Mouse (Mus musculus): ENCODE results near the gene Gadd45gip1.

Gadd45gip1 gene

DNA sequence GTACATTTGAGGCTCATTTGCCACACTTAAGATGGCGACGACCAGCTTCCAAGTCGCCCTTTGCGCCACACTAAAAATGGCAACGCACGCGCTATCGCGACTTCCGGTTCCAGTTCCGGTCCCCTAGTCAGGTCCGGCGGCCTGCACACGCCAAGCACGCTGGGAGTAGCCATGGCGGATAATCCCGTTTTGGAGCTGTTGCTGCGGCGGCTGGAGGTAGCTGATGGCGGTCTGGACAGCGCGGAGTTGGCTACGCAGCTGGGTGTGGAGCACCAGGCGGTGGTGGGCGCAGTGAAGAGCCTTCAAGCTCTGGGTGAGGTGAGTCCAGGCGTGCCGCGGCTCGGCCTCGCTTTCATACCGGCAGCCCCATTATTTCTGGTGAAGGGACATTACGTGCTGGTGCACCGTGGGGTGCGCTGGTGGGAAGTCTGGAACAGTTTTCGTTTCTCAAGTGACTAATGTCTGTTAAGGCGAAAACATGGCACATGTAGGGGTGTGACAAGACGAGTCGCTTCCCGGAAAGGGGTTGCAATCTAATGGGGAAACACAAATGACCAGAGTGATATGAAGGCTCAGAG, 25.6 kb downstream of the Gadd45gip1 start, which contains the start of gene Farsa:
Gene Farsa (plus strand): TSS at position 126 of the 578 bp plus-strand sequence.
- peak; percentile 96 for DNase-seq

- DNase-seq: peak; percentile 90
Measured at GRCm38 (mm10) chr8:84871376-84872308, 40.3 kb downstream of the Gadd45gip1 start, which contains the start of gene Syce2. Syce2 (plus strand) TSS chr8:84872111.

DNA sequence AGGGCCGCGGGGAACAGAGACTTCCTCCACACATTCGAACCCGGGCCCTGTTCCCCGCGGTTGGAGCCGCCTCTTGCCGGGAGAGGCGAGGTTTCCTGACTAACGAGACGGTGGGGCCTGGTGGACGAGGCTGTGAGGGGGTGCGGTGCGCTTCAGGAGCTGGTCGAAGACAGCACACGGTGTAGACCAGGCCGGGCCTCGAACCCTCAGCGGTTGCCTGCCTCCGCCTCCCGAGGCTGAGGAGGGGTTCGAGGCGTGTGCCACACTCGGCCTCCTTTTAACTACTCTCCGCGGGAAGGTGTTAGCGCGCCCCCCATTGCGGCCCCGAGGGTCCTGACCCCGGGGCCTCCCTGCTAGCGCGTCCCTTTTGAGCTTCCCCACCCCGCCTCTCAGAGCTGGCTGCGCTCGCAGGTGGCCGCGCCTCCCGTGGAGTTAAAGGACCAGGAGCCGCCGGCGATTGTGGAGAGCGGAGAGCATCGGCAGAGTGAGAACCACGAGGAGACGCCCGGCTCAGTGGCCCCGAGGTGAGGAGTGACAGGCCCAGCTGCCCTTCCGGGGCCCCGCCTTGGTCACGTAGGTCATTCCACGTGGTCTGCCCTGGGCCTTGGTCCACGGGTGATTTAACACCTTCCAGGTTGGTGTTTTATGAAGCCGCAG, 41.1 kb downstream of the Gadd45gip1 start:
- DNase-seq: peak; percentile 38

DNA sequence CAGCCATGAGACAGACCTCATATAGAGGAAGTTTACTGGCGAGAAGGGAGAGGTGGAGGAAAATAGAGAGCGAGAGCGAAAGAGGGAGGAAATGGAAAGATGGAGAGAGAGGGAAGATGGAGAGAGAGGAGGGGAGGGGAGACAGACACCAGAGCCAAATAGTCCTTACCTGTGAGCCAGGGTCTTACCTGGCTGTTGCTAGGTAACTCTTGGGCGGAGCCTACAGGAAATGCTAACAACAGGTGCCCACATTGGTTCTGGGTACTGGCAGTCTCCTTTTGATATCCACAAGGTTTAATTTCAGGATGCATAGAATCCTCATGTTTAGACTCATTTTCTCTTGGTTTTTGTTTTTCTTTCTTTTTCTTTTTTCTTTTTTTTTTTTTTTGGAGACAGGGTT, 41.7 kb downstream of the Gadd45gip1 start:
- DNase-seq: no peak

DNA sequence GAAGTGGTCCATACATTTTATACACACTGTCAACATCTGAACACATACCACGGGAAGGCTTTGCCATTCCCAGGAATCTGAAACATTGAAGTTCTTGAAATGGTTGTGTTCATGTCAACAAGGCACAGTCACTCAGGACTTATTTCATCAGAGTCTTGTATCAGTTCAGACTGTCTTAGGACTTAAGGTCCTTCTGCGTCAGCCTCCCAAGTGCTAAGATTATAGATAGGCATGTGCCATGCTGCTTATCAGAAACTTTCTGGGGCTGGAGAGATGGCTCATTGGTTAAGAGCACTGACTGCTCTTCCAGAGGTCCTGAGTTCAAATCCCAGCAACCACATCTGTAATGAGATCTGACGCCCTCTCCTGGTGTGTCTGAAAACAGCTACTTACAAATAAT, 43.0 kb downstream of the Gadd45gip1 start:
- DNase-seq: no peak

DNA sequence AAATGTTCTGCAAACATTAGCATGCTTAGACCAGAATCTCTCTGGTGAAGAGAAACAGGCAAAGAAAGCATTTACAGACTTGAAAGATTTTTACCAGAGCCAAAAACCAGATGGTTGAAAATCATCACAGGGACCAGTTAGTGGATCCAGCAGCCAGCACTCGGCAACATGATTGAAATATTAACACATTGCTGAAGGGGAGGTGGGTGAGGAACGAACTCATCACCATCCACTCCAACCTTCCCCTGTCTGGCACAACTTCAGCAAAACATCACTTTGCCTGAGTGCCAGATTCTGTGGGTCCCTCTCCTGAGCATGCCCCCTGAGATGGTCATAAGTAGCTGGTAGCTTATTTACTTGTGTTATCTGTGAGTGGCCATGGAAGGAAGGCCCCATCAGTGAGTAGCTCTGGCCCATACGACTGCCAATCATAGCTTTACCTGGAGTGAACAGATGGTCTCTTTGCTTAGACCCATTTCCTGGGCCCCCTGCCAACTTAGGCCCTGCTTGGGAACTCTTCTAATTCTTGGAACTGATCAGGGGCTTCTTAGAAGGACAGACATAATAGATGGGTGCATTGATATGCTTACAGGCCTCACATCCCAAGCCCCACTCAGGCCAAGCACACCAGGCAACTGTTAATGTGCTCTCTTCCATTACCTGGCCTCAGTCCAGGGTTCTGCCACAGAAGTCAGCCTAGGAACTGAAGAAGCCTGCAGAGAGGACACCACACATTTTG, 46.1 kb downstream of the Gadd45gip1 start:
- DNase-seq: no peak

DNA sequence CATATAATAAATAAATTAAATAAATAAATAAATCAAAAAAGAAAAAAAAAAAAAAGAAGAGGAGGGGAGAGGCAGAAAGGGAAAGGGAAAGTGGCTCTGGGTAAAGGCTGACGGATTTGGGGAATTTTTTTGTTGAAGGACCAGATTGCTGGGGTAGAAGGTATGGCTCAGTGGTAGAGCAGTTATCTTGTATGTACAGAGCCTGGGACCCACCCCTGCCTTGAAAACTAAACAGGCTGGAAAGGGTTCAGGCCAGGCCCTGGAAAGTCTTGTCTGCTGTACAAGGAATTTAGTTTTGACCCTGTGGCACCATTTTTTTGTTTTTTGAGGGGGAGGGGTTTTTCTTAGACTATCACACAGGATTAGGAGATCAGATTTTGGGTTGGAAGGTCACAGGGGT, 47.6 kb downstream of the Gadd45gip1 start:
- DNase-seq: no peak

DNA sequence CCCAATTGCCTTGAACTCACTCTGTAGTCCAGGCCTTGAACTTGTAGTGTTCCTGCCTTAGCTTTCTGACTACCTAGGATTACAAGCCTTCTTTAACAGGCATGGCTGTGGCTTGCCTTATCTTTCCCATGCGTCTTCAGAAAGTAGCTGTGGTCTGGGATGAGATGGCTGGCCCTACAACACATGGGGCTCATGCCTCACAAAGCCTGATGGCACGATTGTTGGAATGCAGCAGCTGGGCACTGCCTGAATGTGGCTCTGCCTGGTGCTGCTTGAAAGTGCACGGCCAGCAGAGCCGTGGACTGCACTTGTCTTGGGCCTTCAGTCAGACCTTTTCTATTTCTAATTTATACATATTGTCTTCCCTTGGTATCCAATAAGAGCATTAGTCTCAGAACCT, 53.4 kb downstream of the Gadd45gip1 start:
- DNase-seq: no peak
